Mouse (Mus musculus) layer of hippocampus, adult 9-10 months (tissue): ENCODE results near the gene Tmem147.
"Not testable (repeated sequence)": the region's sequence is repeated elsewhere in the genome, so short reads cannot be mapped to it uniquely, and the experiment has no call there.

Experiments
- DNase-seq: peaks from one replicate; pipeline ENCODE4 v3.0.0; 2022; ENCODE audit warnings: low spot score

Tmem147 gene

DNA sequence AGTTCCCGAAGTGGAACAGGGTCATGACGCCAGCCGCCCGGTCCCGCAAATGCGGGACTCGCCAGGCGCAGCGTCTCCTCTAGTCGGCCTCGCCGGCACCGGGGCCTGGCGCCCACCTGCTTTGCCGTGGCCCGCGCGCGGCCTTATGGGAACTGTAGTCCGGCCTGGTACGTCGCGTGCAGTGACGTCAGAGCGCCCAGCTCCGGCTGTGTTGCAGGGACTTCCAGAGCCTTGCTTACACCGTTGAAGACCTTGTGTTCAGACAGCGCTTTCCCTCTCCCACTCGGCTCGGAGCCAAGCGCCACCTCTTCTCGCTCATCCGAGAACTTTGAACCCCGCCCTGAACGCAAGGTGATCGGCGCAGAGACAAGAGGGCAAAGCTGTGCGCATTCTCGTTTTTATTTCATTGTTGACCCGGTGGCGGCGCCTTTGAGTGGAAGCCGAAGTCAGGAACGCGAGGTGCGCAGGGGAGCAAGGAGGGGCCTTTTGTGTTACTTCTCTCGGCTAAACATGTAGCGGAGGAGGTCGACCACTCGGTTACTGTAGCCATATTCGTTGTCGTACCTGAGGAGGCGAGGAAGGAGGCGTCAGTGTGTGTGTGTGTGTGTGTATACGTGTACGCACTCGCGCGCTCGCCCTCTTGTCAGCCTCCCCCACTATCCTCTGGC is at the start of gene Tmem147:
Gene Tmem147 (minus strand): TSS at position 145 of the 668 bp plus-strand sequence.
- DNase-seq = peak; percentile 84

DNA sequence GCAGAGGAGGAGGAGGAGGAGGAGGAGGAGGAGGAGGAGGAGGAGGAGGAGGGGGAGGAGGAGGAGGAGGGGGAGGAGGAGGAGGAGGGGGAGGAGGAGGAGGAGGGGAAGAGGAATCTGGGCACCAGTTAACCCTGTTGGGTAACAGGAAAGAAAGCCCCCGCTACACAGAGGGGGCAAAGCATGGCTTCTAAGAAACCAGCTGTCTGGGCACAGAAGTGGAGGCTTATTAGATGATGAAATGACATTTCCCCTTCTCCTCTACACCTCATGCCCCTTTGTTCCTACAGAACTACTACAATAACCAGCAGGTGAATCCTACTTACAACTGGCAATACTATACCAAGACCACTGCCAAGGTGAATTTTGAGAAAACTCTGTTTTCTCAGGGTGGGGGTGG is 48.6 kb upstream of the Tmem147 start:
- DNase-seq = no peak

DNA sequence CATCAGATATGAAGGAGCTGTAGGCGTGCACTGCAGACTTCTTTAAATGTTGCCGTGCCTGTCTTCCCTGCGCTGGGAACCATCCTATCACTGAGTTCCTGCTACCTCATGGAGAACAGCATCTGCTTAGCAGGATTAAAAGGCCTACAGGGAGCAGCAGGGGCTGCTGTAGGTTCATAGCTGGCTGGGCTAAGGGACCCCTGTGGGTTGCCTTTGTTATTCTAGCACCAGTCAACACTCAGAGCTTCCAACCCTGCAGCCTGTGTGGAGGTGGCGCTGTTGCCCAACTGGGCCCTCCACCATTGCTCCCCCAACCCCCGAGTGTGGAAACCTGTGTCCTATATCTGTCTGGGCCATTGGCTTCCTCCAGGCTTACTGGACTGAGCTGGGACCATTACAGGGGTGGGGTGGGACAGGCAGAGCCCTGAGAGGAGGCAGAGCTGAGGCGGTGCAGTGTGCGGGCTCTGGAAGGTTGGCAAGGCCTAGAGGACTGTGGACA is 47.8 kb upstream of the Tmem147 start:
- DNase-seq = no peak

DNA sequence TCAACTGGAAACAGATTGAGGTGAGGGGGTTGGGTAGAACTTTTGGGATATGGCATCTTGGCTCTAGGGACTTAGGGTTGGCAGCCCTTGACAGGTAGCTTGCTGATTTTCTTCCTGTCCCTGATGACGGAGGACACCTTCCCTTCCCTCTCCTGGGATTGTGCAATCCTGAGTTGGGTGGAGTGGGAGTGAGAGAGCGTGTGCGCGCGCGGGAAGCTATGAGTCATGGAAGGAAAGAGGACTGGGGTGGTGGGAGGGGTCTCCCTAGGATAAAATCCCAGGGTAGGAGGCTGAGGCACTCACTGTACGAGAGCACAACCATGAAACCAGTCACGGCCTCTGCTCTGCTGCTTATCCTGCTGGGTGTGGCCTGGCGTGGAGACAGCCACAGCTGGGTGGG is 46.8 kb upstream of the Tmem147 start:
- no peak for DNase-seq

DNA sequence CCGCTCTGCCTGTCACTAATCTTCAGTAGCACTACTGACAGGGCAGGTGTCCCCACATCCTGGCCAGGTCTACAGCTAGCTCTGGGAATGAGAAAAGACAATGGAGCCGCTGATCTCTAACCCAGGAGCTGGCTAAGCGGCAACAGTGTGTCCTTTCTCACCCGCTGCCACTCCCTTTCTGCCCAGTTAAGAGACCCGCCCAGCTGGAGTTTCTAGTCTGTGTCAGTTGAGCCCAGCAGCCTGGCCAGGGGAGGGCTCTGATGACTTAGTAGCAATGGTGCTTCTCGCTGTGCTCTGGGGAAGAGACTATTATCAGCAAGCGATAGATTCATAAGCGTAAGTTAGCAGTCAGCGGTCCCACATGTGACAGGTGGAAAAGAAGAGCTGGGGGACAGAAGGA is 39.9 kb upstream of the Tmem147 start:
- no peak for DNase-seq

GRCm38 (mm10) chr7:30766408-30766807 is 37.1 kb upstream of the Tmem147 start:
- no peak for DNase-seq

DNA sequence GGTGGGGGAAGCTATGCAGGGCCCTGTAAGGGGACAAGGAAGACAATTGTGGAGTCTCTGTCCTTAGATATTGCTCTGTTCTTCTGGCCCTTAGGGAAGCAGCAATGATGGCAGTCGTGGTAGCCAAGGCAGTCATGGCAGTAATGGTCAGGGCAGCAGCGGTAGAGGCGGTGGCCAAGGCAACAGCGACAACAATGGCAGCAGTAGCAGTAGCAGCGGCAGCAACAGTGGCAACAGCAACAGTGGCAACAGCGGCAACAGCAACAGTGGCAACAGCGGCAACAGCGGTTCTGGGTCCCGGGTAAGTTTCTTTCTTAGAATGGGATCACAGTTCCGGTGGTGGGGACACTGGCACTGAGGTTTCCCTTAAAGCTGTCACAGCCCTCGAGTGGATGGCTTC is 35.8 kb upstream of the Tmem147 start:
- no peak for DNase-seq

- no peak for DNase-seq
Measured at GRCm38 (mm10) chr7:30763456-30763855, 34.1 kb upstream of the Tmem147 start, which contains the start of gene Dmkn. Gene Dmkn (plus strand): TSS chr7:30763756.

GRCm38 (mm10) chr7:30761769-30762352 is 32.5 kb upstream of the Tmem147 start:
- DNase-seq = no peak

DNA sequence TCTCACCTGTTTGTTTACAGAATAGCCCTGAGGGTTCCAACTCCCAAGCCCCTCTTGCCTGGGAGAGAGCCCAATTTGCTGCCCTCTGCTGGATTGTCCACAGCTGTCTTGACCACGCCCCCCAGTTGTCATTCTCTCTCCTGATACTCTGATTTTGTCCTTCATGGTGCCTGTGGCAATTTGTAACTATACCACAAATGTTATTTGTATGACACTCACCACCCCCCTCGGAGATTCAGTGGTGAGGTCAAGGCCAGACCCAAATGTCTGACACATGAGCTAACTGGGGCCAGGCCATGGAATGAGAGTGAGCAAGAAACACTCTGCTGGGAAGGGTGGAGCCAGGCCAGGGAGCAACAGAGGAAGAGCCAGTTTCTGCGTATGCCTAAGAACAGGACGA is 29.5 kb upstream of the Tmem147 start:
- DNase-seq = no peak

DNA sequence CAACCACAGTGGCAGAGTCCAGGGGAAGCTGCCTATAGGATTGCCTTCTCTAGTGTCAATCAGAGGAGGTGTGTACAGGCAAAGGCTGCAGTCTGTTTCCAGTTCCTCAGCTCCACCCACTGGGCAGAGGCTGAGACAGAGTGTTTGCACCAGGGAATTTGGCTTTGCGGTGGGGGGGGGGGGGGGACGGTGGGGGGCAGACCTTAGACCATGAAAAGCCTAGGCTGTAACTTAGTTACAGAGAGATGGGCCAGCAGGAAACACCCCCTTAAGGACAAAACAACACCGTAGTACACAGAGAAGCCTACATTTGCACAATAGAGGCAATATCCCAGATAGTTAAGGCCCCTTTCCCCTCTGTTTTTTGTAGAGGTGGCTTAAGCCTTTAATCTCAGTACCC is 27.7 kb upstream of the Tmem147 start:
- no peak for DNase-seq

DNA sequence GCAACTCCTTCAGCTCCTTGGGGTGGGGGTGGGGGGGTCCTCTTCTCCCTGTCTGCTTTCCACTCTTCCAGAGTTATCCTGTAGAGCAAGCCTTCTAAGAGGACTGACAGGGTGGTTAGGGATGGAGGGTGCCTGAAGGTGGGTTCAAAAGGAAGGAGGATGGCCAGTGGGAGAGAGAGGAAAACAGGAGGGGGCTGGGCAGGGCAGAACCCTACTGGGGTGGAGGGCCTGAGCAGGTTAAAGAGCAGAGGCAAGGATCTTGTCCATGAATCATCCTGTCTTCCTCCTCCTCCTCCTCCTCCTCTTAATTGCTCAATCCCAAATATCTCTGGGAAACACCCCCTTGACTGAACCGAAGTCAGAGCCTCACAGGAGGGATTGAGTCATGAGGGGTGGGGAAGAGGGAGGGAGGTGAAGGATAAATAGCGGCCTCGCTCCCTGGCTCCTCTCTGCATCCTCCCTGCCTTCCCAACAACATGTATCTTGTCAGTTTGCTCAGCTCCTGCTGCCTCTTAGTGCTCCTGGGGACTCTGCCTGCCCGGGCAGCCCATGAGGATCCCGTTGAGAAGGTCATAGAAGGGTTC is 21.8 kb upstream of the Tmem147 start, which contains the start of gene Sbsn:
Gene Sbsn (plus strand): TSS at position 386 of the 584 bp plus-strand sequence.
- no peak for DNase-seq

GRCm38 (mm10) chr7:30749824-30750606 is 20.7 kb upstream of the Tmem147 start:
- DNase-seq = no peak

GRCm38 (mm10) chr7:30747525-30748204 is 18.3 kb upstream of the Tmem147 start:
- DNase-seq = no peak

DNA sequence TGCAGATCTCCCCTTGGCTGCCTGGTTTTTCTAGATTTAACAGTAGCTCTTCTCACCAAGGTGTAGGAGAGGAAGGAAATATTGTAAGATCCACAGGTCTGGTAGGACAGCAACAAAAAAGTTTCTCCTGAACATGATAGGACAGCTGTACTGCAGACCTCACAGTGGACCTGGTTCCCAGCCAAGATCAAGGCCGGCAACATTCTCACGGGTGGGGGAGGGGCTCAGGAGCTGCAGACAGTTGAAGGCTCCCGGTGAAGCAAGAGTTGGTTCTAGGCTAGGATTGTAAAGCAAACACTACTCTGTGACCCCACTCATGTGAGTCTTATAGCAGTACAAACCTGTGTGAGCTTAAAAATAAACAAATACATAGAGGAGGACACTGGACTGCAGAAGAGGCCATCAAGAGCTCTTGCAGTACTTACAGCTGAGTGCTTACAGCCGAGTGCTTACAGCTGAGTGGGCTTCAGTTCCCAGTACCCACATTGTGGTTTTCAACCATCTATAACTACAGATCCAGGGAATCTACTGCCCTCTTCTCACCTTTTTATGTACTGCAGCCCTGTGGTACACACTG is 14.8 kb upstream of the Tmem147 start:
- no peak for DNase-seq

DNA sequence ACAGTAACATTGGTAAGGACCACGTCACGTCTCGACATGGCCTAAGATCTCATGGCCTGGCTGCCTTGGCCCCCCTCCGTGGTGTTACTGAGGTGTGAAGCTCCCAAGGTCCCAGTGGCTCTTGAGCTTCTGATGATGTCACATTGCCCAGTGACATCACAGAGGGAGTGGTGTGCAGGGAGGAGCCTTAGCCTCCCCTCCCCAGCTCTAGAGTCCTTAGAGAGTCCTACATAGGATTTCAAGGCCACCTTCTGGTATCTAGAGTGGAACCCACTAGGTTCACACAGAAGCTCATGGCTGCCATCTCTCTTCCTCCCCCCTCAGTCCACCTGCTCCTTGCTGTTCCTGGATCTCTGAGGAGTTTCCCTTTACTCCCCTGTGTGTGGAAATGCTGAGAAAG is 14.3 kb upstream of the Tmem147 start, which contains the start of gene Gapdhs:
Gene Gapdhs (minus strand): TSS at position 65 of the 400 bp plus-strand sequence.
- DNase-seq = not testable (repeated sequence)

GRCm38 (mm10) chr7:30742570-30742969 is 13.2 kb upstream of the Tmem147 start:
- DNase-seq = not testable (repeated sequence)

GRCm38 (mm10) chr7:30736211-30736610 is 6.9 kb upstream of the Tmem147 start:
- DNase-seq = no peak

DNA sequence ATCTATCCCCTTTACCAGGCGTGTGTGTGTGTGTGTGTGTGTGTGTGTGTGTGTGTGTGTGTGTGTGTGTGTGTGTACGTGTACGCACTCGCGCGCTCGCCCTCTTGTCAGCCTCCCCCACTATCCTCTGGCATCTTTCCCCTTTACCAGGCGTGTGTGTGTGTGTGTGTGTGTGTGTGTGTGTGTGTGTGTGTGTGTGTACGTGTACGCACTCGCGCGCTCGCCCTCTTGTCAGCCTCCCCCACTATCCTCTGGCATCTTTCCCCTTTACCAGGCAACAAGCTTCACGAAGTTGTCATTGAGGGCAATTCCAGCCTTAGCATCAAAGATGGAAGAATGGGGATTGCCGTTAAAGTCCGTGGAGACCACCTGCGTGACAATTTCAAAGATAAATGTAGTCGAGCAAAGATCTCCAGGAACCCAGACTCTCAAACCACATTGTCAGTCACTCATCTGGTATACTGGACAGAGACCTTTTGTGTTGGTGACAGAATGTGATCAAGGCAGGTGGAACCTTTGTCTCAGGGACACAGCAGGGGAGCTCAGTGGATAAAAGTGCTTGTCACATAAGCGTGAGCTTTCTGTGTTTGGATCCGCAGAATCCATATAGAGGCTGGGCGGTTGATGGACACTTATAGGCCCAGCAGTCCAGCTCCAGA is 853 bp upstream of the Tmem147 start:
- DNase-seq = not testable (repeated sequence)

DNA sequence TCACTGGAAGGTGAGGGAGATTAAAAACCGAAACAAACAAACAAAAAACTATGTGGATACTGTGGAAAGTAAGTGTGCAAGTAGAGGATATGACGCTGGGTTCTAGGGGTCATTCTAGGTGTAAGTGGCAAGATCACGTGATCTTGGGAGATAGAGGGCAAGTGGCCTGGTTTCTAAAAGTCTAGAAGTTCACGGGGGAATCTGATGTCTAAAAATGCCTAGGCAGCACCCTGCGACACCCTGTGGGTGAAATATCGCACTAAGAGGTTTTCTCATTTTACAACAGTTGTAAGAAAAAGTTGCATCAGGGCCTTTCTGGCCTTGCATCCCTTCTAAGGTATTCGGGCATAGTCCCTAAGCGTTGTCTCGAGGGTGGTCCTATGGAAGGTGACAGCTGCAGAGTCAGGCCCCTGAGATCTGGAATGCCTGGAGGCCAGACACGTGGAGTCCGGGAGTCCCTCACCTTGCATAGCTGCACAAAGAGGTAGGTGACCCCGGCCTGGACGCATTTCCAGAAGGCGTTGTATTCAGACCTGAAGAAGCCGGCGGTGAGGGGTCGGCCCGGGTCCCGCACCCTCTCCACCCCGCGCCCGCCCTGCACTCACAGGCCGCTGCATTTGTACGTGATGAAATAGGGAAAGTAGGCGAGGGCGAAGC is 473 bp downstream of the Tmem147 start:
- no peak for DNase-seq
